Mouse (Mus musculus) retina, postnatal 7 days (tissue): Measurements from ENCODE around the gene Sf3b5.

Experiments used
- DNase-seq: peaks from one replicate; pipeline ENCODE4 v3.0.0-alpha.2; 2012; ENCODE audit warnings: low read depth, low spot score

The Sf3b5 gene

DNA sequence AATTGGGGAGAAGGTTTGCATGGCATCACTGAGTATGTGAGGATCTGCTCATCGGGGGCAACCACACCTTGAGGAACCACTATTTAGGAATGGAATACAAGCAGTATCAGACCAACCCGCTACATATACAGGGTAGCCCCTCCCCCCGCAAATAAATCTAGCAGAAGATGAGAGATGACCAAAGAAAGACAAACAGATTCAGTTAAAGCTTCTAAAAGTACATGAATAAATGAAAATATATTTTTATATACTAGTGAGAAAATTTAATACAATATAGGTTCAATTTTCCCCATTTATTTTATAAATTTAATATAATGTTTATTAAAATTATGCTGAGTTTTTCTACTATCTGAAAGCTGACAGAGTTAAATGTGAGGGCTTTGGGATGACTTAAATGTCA, at the start of gene Sf3b5:
Sf3b5 (plus strand) TSS at position 301 of the 400 bp plus-strand sequence.
- DNase-seq: no peak

- no peak for DNase-seq
These were observed 49.3 kb upstream of the Sf3b5 start for GRCm38 (mm10) chr10:12955831-12956230.

GRCm38 (mm10) chr10:12957271-12957670, 47.9 kb upstream of the Sf3b5 start:
- DNase-seq: no peak

- no peak for DNase-seq
These were observed 43.6 kb upstream of the Sf3b5 start for GRCm38 (mm10) chr10:12961546-12961945.

DNA sequence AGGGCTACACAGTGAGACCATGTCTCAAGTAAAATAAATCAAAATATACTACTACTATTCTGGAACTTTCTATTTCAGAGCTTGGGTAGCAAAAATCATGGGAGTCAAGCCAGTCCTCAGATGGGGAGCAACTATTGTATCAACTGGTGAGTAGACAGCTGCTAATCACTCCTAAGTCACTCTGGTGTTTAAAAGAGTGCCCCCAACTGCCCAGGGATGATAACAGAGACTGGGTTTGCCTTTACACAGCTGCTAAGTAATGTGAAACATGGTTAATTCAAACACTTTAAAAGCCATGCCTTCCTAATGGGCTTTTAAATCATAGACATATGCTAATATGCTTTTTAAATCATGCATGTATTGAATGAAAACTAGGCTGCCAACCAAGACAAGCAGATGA, 42.9 kb upstream of the Sf3b5 start:
- DNase-seq: no peak

GRCm38 (mm10) chr10:12963362-12964147, 41.6 kb upstream of the Sf3b5 start:
- DNase-seq: no peak

GRCm38 (mm10) chr10:12964151-12965075, 40.7 kb upstream of the Sf3b5 start, which contains the start of gene Stx11:
TSS of gene Stx11 (minus strand) at chr10:12964298.
- peak; percentile 5 for DNase-seq

- DNase-seq: no peak
These were observed 39.4 kb upstream of the Sf3b5 start for GRCm38 (mm10) chr10:12965669-12966180.

GRCm38 (mm10) chr10:12974572-12974971, 30.6 kb upstream of the Sf3b5 start:
- DNase-seq: no peak

DNA sequence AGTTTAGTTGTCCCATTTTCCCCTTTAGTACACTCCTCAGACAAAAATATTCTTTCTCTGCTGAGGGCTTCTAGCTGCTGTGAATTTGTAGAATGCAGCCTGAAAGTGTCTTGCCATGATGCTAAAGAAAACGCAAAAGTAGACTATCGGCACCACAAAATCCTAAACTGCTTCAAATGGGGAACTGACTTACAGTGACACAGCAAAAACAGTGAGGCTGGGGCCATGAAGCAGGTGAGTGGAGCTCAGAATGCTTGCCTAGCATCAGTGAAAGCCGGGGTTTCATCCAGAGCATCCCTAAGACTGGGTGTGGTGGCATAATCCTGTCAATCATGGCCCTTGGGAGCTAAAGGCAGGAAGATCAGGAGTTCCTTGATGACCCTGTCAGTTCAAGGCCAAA, 29.7 kb upstream of the Sf3b5 start:
- no peak for DNase-seq

DNA sequence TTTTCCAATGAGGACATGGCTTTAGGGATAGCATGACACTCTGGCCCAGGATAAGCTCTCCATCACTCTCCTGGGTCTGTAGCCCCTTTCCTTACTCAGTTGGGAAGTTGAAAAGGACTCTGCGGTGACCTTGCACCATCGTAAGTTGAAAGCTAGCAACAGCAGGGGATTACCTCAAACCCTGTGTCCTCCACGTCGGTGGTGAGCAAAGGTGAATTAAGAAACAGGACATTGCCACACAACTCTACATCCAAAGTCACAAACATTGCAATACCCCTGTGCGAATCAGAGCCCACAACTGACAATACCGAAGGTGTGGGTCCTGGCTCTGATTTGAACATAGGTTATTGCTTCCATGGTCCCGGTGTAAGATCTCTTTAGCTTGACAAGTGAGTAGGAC, 29.2 kb upstream of the Sf3b5 start:
- DNase-seq: no peak

DNA sequence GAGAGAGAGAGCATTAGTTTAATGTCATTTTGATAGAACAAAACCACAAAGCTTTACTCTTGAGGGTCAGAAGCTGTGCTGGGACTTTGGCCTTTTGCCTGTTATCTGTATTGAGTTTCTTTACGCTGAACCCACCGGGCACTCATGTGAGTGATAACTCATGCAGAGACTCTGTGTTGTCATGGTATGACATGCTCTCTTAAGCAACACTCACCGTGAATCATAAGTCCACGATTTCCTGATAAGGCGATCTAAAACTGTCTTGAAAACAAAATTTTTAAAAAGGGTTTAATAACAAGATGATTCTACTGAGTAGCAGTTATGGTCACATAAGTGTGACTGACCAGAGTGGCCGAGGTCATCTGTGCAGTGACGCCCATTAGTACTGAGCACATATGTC, 28.6 kb upstream of the Sf3b5 start:
- no peak for DNase-seq

- DNase-seq: no peak
These were observed 27.3 kb upstream of the Sf3b5 start for GRCm38 (mm10) chr10:12977787-12978212.

DNA sequence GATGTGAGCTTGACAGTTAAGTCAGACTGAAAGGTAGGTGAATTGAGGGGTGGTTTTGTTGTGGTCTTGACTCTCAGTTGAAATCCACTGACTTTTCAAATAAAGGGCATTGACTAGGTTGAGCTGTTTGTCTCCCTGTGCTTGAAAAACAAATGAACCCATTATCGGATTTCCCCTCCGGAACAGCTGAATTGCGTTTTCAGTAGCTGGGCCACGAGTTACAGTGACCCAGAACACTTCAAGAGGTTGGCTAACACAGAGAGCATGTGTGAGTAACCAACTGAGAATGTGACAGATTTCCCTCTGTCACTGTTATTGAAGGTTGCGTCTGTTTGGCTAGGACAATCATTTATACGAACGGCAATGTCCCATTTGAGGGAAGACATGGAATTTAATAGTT, 24.1 kb upstream of the Sf3b5 start:
- no peak for DNase-seq

DNA sequence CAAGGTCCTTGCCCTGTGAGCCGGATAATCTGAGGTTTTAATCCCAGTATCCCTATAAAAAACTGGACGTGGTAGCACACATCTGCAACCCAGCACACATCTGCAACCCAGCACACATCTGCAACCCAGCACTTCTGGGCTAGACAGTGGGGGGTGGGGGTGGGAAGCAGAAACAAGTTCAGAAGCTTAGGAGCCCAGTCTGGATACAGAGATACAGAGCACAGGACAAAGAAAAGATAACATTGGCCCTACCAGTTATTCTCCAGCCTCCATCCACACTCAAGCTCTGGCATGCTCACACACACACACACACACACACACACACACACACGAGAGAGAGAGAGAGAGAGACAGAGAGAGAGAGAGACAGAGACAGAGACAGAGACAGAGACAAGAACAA, 21.6 kb upstream of the Sf3b5 start:
- no peak for DNase-seq

DNA sequence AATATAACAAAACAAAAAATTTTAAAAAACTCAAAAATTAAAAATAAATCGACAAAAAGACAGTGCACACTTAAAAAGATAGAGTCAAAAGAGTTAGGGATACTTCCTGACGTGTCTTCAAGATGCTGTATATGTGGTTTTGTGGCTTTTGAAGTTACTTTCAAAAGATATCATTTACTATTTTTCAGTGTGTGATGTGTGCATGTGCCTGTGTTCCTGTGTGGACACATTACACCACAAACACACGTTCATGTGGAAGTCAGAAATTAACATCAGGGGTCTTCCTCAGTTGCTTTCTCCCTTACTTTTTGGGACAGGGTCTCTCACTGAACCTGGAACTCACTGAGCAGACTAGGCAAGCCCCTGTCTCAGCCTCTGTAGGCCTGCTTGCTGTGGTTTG, 20.1 kb upstream of the Sf3b5 start:
- no peak for DNase-seq

DNA sequence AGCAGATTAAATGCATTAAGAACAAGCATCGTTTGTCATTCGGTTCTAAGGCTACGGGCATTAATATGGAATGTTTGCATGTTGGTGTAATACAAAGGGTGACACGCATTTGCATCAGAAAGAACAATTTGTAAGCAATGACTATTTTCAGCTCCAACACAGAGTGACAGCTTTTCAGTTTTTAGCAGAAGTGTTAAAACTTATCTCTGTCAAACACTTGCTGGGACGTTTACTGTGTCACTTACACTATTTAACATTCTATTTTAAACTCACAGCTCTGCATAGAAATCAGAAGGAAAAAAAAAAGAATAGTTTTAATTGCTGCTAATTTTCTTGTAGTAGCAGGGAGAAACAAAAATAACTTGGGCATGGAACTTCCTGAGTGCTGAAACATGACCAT, 18.7 kb upstream of the Sf3b5 start:
- DNase-seq: no peak

DNA sequence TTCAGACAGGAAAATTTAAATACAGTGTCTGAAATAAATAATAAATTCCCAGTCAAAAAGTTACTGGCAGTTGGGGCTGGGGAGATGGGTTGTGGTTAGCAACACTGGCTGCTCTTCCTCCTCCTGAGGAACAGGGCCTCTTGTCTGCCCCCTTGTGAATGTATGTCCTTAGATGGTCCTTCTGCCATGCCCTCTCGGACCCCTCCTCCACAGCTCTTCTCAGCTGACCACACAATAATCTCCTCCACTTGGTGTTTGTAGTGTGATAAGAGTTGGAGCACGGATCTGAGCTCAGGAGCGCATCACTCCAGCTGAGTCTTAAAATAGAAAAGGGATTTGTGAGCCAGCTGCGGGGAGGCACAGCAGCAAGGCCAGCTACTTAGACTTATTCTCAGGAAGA, 18.2 kb upstream of the Sf3b5 start:
- DNase-seq: no peak

- DNase-seq: no peak
These were observed 13.2 kb upstream of the Sf3b5 start for GRCm38 (mm10) chr10:12991953-12992352.

DNA sequence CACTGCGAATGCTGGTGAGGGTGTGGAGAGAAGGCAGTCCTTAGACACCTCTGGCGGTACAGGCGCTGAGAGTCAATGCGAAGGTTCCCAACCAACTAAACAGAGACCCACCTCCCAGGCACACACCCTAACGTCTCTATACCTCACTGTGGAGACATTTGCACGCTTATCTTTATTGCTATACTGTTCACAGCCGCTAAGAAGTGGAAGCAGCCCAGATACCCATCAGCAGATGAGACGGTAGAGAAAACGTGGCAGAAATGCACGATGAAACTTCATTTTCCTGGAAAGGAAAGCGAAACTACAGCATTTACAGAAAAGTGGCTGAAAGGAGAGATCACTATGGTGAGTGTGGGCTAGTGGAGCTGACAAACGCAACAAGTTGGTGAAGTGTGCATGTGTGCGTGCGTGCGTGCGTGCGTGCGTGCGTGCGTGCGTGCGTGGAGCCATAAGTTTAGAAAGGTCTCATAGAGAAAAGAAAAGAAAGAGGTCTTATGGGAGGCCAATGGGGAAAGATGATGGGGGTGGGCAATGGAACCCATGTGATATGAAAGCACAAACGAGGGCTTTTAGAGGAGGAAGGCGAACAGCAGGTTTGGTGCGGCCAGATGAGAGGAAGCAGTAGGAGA, 11.6 kb upstream of the Sf3b5 start:
- no peak for DNase-seq

DNA sequence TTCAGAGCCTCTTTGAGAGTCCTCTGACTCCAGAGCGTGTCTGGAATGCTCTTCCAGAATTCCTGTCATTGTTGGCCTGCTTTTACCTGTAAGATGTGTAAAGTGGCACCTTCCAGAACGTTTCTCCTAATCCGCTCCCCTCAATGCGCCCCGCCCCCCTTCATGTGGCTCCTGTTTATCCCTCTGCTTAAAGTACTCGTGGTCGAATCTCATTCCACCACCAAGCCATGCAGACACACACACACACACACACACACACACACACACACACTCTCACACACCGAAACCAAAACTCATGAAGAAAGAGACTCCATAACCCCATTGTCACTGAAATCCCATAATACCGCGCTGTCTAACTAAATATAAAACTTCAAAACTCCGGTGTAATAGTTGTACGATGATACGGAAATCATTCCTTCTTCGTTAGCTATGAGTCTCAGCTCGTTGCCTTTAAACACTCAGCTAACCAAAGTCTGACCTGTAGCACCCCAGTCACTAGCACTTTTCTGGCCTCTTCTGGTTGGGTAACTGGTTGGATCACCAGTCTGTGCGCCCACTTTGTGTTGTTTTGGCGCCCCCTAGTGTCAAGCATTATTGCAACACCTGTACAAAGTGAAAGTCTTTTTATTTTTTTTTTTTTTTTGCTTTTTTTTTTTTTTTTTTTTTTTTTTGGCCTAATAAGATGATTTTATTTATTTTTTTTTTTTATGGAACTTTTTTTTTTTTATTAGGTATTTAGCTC, 8.2 kb upstream of the Sf3b5 start:
- peak; percentile 73 for DNase-seq
